Mouse (Mus musculus): Measurements from ENCODE around the gene Col1a1.

The Col1a1 gene

DNA sequence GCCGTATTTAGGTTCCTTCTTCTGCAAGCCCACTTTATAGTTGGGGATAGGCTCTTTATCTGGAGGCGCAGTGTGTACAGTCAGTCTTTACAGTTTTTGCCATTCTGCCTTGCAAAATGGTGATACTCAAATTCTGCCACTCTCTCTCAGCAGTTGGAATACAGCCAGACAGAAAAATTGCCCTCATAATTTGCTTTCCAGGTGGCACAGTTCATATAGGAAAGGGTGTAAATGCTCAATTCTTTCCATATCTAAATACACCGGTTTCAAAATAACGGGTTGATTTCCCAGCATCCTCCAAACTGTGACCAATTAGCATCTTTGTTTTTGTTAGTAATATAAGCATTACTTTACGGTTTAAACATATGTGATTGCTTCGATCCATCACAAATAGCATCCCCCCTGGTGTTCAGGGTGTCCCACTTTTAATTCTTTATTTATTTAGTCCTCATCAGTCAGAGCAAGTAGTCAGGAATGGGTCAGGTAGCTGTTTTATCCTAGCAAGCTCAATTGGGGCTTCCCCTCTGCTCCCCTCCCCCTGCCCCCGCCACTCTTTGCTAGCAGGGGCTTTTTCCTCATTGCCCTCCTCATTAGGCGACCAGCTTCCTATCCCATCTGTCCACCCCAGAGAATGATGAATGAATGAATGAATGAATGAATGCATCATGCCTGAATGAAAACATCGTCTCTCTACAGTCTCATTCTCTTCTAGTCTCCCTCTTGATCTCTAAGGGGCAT lies 42.3 kb downstream of the Col1a1 start:
- no peak for DNase-seq

DNA sequence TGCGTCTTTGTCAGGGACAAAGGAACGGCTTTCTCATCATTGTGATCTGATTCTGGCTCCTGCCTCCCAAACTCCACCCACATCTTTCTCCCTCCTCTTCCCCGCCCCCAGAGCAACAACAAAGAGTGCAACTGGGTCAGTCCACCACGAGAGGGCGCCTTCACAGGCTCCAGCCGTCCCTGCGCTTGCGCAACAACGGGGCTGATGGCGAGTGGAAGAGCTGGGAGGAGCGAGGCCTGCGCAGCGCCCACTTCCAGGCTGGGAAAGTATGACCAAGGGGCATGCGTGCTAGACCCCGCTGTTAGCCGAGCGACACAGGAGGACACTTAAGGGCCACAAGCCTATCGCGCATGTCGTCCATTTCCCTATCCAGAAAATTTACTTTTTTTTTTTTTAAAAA lies 42.9 kb downstream of the Col1a1 start:
- DNase-seq = peak; percentile 96 to 98

DNA sequence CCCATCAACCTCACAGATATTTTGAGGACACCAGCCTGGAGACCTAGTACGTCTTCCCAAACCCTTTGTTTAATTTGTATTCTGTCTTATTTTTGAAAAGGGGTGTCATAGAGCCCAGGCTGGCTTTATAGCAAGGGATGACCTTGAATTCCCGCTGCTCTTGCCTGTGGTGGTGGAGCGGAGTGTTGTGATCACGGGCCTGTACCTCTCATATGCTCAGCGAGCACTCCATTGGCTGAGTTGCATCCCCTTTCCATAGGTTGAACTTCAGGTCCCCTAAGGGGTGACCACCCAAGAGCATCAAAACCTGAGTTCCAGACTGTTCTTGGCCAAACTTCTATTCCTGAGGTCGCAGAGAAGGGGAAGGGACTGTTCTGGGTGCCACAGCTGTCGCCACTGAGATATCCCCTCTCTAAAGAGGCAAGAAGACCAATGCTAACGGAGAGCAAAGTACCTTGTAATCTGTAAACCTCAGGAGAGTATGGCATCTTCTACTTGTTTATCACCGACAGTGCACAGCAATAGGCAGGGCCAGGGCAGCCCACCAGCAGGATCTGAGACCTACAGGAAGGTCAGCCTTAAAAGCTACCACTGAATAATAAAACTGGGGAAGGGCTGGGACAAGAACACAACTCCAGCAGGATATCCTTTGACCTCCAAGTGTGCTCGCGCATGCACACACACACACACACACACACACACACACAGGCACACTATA lies 43.6 kb downstream of the Col1a1 start:
- DNase-seq = no peak

DNA sequence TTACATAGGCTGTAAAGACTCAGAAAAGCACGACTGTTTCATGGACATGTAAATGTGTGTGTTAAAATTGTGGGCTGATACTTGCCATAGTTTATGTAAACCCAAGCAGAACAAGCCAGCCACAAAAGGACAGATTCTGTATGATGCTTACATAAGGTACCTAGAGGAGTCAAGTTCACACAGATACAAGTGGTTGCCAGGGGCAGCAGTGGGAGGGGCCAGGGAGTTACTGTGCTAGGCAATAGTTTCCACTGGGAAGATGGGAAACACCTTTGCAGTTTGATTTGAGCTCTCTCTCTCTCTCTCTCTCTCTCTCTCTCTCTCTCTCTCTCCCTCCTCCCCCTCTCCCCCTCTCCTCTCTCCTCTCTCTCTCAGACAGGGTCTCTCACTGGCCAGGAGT lies 49.1 kb downstream of the Col1a1 start:
- DNase-seq = peak; percentile 75 to 81

DNA sequence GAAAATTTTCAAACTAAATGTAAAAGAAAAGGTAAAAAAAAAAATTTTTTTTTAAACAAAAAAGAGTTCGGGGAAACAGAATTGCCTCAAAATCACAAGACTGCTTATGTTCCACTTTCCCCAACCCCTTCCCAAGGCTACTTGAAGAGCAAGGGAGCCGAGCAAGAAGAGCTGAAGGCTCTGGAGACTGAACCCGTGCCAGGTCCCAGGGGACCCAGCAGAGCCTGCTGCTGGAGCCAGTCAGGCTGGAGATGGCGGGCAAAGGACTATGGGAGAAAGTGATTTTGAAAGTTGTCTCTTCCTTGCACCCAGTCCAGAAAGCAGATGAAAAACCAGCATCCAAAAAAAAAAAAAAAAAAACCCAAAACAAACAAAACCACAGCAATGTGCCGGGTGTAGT lies 49.8 kb downstream of the Col1a1 start:
- no peak for DNase-seq

DNA sequence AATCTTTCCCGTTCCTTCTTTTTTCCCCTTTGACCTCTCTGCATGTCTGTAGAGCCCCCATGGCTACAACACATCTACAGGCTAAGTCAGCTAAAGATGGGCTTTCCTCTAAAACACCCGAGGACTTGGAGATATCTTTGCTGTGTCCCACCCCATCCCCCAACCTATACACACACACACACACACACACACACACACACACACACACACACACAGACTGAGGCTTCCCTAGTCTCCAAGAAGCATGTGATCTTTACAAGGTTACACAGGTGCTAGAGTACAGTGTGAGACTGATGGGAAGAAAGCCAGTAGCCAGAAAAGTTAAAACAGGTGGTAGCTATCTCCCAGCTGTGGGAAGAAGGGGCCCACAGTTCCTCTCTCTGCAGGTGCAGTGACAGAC lies 50.4 kb downstream of the Col1a1 start:
- no peak for DNase-seq

DNA sequence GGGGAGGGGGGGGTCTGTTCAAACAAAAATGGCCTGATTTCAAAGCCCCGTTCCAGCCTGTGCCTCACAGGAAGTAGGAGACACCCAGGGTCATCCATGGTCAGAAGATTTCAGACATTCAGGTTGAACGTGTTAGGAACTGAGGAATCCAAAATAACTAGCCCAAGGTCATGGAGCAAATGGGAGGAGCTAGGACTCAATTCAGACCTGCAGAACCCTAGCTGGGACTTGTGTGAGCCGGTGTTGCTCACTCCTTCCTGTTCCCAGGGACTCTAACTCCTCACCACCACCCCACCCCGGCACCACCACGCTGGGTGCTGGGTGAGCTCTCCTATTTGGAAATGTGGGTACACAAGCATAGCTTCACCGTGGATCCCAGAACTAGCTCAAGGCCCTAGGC lies 51.3 kb downstream of the Col1a1 start:
- no peak for DNase-seq

DNA sequence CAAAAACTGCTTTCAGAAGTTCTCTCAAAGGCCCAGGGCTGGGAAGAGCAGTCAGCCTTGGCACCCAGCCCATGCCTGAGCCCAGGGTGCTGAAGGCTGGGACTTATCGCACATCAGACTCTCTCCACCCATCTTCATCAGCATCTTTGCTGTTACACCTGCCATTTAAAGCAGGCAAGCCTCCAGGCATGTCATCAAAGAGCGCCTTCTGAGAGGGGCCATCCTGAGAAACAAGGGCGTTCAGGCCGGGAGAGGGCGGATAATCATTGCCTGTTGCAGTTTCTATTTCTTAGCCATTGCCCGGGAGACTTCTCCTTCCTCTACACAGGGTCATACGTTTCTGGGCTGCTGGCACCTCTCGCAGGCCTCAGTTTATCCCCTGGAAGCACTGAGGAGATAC lies 51.8 kb downstream of the Col1a1 start:
- DNase-seq = no peak

DNA sequence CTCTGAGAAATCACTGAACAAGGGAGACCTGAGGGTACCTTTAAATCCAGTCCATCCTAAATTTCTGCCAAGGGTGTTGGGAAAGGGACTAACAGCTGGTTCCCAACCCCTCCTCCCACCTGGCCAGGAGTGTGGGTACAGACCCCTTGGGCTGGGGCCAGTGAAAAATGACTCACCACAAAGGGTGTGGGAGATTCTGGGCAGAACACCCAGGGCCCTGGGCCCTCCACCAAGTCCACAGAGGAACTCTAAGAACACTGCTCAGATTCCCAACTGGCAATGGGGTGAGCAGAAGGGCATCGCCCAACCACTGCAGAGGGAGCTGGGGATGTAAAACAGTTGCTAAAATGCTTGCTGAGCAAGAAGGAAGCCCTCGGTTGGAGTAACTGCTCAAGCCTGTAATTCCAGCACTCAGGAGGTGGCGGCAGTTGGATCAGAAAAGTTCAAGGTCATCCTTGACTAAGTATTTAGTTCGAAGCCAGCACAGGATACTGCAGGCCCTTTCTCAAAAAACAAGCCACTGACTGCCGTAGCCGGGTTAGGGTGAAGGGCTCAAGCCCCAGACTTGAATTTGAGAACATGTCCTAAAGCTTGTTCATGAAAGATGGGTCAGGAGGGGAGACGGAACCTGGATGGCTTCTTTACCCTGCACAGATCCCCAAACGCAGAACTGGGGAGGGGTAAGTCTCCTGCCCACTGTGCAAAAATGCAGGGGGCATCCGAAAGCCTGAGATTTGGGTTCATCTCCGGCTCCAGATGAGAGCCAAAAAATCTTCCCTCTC lies 52.9 kb downstream of the Col1a1 start:
- no peak for DNase-seq

DNA sequence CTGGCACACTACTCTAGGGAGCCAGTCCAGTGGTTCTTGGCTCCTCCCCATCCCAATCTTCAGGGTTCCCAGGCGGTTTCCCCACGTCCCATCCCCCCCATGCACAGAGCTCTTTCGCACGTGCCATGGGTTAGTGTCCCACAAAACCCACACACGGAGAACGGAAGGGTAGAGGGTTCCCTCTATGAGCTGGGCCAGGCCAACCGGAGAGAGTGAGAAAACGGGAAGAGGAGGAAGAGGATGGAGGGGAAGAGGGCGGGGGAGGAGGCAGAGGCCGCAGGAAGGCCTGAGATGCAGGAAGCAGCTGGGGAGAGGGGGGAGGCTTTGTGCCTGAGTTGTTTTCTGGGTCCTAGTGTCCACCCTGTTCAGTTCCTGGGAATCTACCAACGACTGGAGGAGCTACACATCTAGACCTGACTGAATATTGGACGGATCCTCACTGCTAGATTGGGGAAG lies 53.6 kb downstream of the Col1a1 start:
- peak; percentile 84 to 89 for DNase-seq

DNA sequence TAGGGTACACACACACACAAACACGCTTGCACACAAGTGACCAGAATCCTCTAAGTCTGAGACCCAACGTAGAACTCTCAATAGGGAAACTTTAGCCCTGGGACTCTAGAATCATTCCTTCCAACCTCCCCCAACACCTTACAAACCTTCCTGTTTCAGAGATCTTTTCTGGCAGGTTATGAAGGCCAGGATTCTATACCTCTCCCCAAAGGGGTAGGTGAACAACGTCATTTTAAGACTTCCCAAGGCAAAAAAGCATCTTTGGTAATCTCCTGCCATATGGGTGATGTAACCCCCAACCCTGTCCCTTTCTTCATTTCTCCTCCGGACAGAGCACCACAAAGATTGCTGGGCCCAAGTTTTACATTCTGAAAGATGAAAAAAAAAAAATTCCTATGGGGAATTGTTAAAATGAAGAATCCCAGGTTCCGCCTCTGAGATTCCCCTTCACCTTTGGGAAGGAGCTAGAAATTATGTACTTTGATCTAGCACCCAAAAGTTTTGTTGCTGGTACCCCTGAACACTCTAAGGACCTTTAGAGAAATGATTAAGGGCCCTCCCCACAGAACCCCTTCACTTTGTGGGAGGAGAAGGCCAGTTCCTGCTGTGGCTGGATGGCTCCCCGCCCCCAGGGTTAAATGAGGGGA lies 54.2 kb downstream of the Col1a1 start:
- no peak for DNase-seq

DNA sequence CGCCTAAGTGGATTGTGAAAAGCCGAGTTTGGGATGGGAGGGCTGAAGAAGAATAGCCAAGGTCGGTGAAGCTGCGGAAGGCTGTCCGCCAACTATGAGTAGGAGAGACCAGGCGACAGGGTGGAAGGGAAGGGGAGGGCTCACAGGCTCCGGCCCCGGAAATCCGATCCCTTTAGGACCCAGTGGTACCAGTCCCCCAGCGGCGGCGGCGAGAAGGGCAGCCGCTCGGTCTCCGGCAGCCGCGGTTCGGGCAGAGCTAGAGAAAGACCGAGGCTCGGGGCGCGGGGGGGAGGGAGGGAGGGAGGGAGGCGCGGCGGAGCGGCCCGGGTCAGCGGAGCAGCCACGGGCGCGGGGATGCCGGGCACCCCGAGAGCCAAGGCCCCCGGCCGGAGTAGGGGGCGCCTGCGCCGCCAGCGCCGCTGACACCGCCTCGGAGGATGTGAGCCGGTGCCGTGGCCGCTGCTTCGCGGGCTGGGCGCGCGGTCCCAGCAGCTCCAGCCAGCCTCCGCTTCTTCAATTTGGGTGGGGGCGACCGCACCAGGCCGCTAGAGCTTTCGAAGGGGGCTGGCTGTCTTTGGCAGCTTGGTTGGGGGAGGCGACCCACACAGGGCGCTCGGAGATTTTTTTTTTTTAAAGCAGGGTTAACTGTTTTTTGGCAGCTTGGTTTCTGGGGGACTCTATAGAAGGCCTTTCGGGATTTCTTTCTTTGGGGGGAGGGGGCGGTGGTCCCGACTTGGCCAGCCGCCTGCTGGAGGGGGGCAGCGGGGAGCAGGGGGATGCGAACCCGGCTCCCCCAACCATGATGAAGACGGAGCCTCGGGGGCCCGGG lies 54.9 kb downstream of the Col1a1 start, which contains the start of gene Ppp1r9b:
Ppp1r9b (plus strand) TSS at position 287 of the 829 bp plus-strand sequence.
- peak; percentile 94 to 95 for DNase-seq

DNA sequence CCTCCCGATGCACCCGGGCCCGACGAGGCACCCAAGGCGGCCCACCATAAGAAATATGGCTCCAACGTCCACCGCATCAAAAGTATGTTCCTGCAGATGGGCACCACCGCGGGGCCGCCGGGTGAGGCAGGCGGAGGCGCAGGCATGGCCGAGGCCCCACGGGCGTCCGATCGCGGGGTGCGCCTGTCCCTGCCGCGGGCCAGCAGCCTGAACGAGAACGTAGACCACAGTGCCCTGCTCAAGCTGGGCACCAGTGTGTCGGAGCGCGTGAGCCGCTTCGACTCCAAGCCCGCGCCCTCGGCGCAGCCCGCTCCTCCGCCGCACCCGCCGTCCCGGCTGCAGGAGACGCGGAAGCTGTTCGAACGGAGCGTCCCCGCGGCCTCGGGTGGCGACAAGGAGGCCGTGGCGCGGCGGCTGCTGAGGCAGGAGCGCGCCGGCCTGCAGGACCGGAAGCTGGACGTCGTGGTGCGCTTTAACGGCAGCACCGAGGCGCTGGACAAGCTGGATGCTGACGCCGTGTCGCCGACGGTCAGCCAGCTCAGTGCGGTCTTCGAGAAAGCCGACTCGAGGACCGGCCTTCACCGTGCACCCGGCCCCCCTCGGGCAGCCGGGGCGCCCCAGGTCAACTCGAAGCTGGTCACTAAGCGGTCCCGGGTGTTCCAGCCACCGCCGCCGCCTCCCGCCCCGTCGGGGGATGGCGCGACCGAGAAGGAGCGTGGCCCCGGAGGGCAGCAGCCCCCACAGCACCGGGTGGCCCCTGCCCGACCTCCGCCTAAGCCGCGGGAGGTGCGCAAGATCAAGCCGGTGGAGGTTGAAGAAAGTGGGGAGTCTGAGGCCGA lies 55.8 kb downstream of the Col1a1 start:
- DNase-seq = peak; percentile 49 to 59

DNA sequence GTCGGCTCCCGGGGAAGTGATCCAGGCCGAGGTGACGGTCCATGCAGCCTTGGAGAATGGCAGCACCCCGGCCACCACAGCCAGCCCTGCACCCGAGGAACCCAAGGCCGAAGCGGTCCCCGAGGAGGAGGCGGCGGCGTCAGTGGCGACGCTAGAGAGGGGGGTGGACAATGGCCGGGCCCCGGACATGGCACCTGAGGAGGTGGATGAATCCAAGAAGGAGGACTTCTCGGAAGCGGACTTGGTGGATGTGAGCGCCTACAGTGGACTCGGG lies 56.4 kb downstream of the Col1a1 start:
- DNase-seq = peak in 1 of 2 experiments; percentile 32

DNA sequence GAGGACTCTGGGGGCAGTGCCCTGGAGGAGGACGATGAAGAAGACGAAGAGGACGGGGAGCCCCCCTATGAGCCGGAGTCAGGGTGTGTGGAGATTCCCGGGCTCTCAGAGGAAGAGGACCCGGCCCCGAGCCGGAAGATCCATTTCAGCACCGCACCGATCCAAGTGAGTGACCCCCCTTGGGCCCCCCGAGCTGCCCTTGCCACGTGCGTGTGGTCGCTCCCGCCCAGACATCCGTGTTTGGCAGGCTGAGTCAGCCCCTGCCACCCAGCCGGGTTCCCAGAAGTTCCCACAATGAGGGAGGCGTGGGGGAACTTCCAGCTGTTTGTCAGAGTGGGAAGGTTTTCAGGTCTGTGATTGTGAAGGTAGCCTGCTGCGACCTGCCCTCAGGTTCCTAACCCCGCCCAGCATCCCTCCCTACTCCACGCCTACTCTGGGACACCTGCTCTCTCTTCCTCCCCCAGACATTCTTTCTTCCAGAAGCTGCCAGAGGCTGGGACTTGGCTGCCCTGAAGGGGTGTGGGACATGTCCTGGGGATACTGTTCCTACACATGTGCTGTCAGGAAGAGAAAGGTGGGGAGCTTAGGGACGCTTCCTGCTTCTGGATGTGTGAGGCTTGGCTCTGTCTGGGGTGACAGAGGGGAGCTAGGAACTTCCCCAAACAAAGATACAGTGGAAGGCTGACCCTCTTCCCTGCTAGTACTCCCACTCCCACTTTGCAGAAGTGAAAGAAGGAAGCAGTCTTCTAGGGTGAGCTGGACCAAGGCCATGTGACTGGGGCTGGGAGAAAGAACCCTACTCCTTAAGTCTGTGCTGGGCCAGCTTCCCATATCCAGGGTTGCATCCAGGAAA lies 57.0 kb downstream of the Col1a1 start:
- DNase-seq = peak; percentile 86 to 88

DNA sequence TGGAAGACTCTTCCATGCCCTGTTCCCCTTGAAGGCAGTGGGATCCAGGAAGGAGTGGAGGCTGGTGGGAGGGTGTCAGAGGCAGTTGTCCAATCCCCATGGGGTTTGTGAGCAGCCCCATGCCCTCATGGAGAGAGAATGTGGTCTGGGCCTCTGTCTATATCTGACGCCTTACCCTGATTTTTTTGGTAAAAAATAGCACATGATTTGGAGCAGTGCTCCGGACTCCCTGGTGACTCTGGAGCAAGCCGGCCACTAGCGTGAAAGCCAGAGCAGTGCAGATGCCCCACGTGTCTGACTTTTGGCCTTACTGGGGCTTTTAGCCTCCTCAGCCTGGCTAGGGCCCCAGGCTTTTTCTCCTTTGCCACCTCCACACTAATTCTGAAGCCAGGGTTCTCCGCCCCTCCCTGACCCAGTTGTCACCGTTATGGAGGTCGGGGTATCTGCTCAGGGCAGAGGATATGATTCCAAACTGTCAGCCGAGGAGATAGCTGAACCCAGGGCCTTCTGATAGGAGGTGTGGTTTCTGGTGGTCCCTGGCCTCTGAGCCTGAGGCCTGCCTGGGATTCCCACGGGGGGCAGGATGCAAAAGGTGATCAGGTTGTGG lies 58.3 kb downstream of the Col1a1 start:
- peak; percentile 26 to 41 for DNase-seq

DNA sequence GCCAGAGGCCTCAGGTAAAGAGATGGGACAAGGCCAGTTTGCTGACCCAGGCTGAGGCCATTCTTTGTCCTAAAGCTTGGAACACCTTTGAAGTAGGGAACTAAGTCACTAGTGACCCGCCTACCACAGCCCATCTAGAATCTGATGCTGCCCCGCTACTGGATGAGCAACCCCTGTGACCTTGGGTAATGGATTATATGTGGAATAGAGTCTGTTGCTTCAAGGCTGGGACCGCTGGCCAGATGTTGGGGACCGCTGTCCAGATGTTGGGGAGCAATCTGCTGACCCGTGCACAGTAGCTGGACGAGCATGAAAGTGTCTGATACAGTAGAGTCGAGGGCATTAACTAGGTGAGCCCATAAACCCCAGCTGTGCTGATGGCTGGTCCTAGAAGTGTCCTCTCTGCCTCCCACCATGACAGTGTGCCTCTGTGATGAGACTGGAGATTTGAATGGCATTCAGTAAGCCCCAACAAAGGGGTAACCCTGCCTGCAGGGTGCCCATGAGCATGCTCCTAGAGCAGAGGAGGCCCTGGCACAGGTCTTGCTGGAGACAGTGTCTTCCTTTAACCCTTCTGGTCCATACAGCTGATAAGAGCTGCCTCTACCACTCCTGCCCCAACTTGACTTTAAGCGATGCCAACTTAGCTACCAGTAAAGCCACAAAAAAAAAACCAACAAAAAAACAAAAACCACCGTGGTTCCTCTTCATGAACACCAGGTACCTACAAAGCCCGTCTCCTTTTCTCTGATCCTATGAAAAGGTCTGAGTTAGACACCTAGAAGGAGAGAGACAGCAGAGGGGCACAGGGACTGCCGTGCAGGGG lies 59.1 kb downstream of the Col1a1 start:
- DNase-seq = no peak

DNA sequence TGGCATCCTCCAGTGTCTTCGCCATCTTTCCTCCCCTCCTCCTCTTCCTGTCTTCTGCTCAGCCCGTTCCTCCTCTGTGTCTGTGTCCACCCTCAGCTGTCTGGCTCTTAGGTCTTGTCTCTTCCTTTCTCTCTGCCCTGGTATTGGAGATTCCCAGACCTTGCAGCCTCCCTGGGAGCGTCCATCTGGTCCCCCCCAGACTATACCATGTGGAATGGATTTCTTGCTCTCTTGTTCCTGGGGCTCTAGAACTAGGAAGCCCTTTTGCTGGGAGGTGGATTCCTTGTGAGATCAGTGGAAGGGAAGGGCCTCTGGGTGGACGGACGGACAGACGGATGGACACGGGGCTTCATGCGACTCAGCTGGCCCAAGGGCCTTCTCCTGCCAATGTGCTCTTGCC lies 60.1 kb downstream of the Col1a1 start:
- DNase-seq = no peak

DNA sequence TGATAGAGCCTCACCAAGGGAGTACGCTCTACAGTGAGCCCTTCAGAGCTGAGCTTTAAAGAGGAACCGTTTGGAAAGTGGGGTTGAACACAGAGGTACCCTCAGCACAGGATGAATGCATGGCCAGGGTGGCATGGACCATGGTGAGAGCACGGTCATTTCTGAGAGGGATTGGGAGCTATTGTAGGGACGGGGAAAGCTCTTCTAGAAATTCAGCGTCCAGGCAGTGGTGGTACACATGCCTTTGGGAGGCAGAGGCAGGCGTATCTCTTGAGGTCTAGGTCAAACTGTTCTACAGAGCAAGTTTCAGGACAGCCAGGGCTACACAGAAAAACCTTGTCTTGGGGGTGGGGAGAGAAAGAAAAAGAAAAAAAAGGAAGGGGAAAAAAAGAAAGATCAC lies 61.0 kb downstream of the Col1a1 start:
- DNase-seq = no peak
